Mouse (Mus musculus): ENCODE data around the gene Pard3b. TPM values are rescaled to one million over a fixed set of nuclear protein-coding genes. Genes with fewer than 3 reads are reported as not detected.

The Pard3b gene
- polyA plus RNA-seq, 1 experiment from 2014 or later: 12.3 TPM

- no peak overlapping the region for H3K27ac ChIP-seq (ENCODE audit: low read length)
- no peak for ATAC-seq (ENCODE audit: low read depth)
- no peaks in the 10 kb centered on the region for H3K9me3 ChIP-seq (ENCODE audit: control insufficient read depth, low read length)
- no peaks in the 10 kb centered on the region for H3K27me3 ChIP-seq (ENCODE audit: control insufficient read depth, insufficient read depth, low read depth, low read length)
- H3K4me2 ChIP-seq (ENCODE audit: low read depth, low read length): no peak overlapping the region
- no peak overlapping the region for H3K4me3 ChIP-seq (ENCODE audit: low read length)
- WGBS: 44% methylated on average over 6 of the region's 6 CpGs
- no peak overlapping the region for H3K9ac ChIP-seq (ENCODE audit: low read length)
- H3K36me3 ChIP-seq (ENCODE audit: control insufficient read depth, insufficient read depth, low read length): no peaks in the 10 kb centered on the region
- H3K4me1 ChIP-seq (replicated peaks; ENCODE audit: control insufficient read depth, insufficient read depth, low read length): peaks cover 4% of the 10 kb centered on the region
Observed at GRCm38 (mm10) chr1:62635203-62635602, 996.6 kb downstream of the Pard3b start.

GRCm38 (mm10) chr1:62636906-62637673 lies 998.5 kb downstream of the Pard3b start:
- Histone ChIP-seq H3K4me3 (ENCODE audit: low read length) (no peak overlapping the region), H3K9me3 (ENCODE audit: control insufficient read depth, low read length) (no peaks in the 10 kb centered on the region), H3K36me3 (ENCODE audit: control insufficient read depth, insufficient read depth, low read length) (no peaks in the 10 kb centered on the region), H3K4me1 (replicated peaks; ENCODE audit: control insufficient read depth, insufficient read depth, low read length) (no peaks in the 10 kb centered on the region), H3K27ac (ENCODE audit: low read length) (no peak overlapping the region), H3K4me2 (ENCODE audit: low read depth, low read length) (no peak overlapping the region), H3K27me3 (ENCODE audit: control insufficient read depth, insufficient read depth, low read depth, low read length) (no peaks in the 10 kb centered on the region), H3K9ac (ENCODE audit: low read length) (no peak overlapping the region)
- WGBS: 91% methylated on average over 6 of the region's 6 CpGs
- ATAC-seq (ENCODE audit: low read depth): no peak

- no peaks in the 10 kb centered on the region for H3K27me3 ChIP-seq (ENCODE audit: control insufficient read depth, insufficient read depth, low read depth, low read length)
- WGBS: 89% methylated on average over 11 of the region's 11 CpGs
- ATAC-seq (ENCODE audit: low read depth): no peak
Observed at GRCm38 (mm10) chr1:62639012-62639411, 1000.4 kb downstream of the Pard3b start.

GRCm38 (mm10) chr1:62639440-62639839 lies 1000.8 kb downstream of the Pard3b start:
- Histone ChIP-seq H3K27me3 (ENCODE audit: control insufficient read depth, insufficient read depth, low read depth, low read length) (no peaks in the 10 kb centered on the region), H3K9ac (ENCODE audit: low read length) (no peak overlapping the region), H3K27ac (ENCODE audit: low read length) (no peak overlapping the region), H3K9me3 (ENCODE audit: control insufficient read depth, low read length) (no peaks in the 10 kb centered on the region), H3K36me3 (ENCODE audit: control insufficient read depth, insufficient read depth, low read length) (no peaks in the 10 kb centered on the region), H3K4me2 (ENCODE audit: low read depth, low read length) (no peak overlapping the region), H3K4me1 (replicated peaks; ENCODE audit: control insufficient read depth, insufficient read depth, low read length) (no peaks in the 10 kb centered on the region), H3K4me3 (ENCODE audit: low read length) (no peak overlapping the region)
- no peak for ATAC-seq (ENCODE audit: low read depth)
- 85% methylated on average over 4 of the region's 4 CpGs for WGBS

More at GRCm38 (mm10) chr1:62639012-62639411, 1000.4 kb downstream of the Pard3b start:
- no peak overlapping the region for H3K9ac ChIP-seq (ENCODE audit: low read length)
- H3K4me1 ChIP-seq (replicated peaks; ENCODE audit: control insufficient read depth, insufficient read depth, low read length): no peaks in the 10 kb centered on the region
- no peaks in the 10 kb centered on the region for H3K9me3 ChIP-seq (ENCODE audit: control insufficient read depth, low read length)
- no peaks in the 10 kb centered on the region for H3K36me3 ChIP-seq (ENCODE audit: control insufficient read depth, insufficient read depth, low read length)
- H3K27ac ChIP-seq (ENCODE audit: low read length): no peak overlapping the region
- no peak overlapping the region for H3K4me2 ChIP-seq (ENCODE audit: low read depth, low read length)
- no peak overlapping the region for H3K4me3 ChIP-seq (ENCODE audit: low read length)

- 72% methylated on average over 8 of the region's 8 CpGs for WGBS
- Histone ChIP-seq H3K4me2 (ENCODE audit: low read depth, low read length) (no peak overlapping the region), H3K4me3 (ENCODE audit: low read length) (no peak overlapping the region)
Observed at GRCm38 (mm10) chr1:62644631-62645278, 1006.1 kb downstream of the Pard3b start.

GRCm38 (mm10) chr1:62646812-62647211 lies 1008.2 kb downstream of the Pard3b start:
- no peaks in the 10 kb centered on the region for H3K36me3 ChIP-seq (ENCODE audit: control insufficient read depth, insufficient read depth, low read length)
- no peaks in the 10 kb centered on the region for H3K27me3 ChIP-seq (ENCODE audit: control insufficient read depth, insufficient read depth, low read depth, low read length)
- no peak overlapping the region for H3K4me3 ChIP-seq (ENCODE audit: low read length)
- H3K4me2 ChIP-seq (ENCODE audit: low read depth, low read length): no peak overlapping the region
- H3K9ac ChIP-seq (ENCODE audit: low read length): no peak overlapping the region
- no peak overlapping the region for H3K27ac ChIP-seq (ENCODE audit: low read length)
- no peaks in the 10 kb centered on the region for H3K4me1 ChIP-seq (replicated peaks; ENCODE audit: control insufficient read depth, insufficient read depth, low read length)
- no peak for ATAC-seq (ENCODE audit: low read depth)
- 72% methylated on average over 2 of the region's 2 CpGs for WGBS
- H3K9me3 ChIP-seq (ENCODE audit: control insufficient read depth, low read length): no peaks in the 10 kb centered on the region

More at GRCm38 (mm10) chr1:62644631-62645278, 1006.1 kb downstream of the Pard3b start:
- Histone ChIP-seq H3K36me3 (ENCODE audit: control insufficient read depth, insufficient read depth, low read length) (no peaks in the 10 kb centered on the region), H3K9ac (ENCODE audit: low read length) (no peak overlapping the region), H3K9me3 (ENCODE audit: control insufficient read depth, low read length) (no peaks in the 10 kb centered on the region), H3K27me3 (ENCODE audit: control insufficient read depth, insufficient read depth, low read depth, low read length) (no peaks in the 10 kb centered on the region), H3K27ac (ENCODE audit: low read length) (no peak overlapping the region), H3K4me1 (replicated peaks; ENCODE audit: control insufficient read depth, insufficient read depth, low read length) (no peaks in the 10 kb centered on the region)
- no peak for ATAC-seq (ENCODE audit: low read depth)

- H3K27ac ChIP-seq (ENCODE audit: low read length): no peak overlapping the region
- no peak overlapping the region for H3K9ac ChIP-seq (ENCODE audit: low read length)
- no peak overlapping the region for H3K4me2 ChIP-seq (ENCODE audit: low read depth, low read length)
- no peaks in the 10 kb centered on the region for H3K36me3 ChIP-seq (ENCODE audit: control insufficient read depth, insufficient read depth, low read length)
- no peaks in the 10 kb centered on the region for H3K27me3 ChIP-seq (ENCODE audit: control insufficient read depth, insufficient read depth, low read depth, low read length)
- no peak for ATAC-seq (ENCODE audit: low read depth)
- no peaks in the 10 kb centered on the region for H3K4me1 ChIP-seq (replicated peaks; ENCODE audit: control insufficient read depth, insufficient read depth, low read length)
- WGBS: 43% methylated on average over 6 of the region's 6 CpGs
- H3K4me3 ChIP-seq (ENCODE audit: low read length): no peak overlapping the region
- H3K9me3 ChIP-seq (ENCODE audit: control insufficient read depth, low read length): no peaks in the 10 kb centered on the region
Observed at GRCm38 (mm10) chr1:62648116-62648515, 1009.5 kb downstream of the Pard3b start.

GRCm38 (mm10) chr1:62648591-62648990 lies 1010.0 kb downstream of the Pard3b start:
- H3K9ac ChIP-seq (ENCODE audit: low read length): no peak overlapping the region
- no peaks in the 10 kb centered on the region for H3K27me3 ChIP-seq (ENCODE audit: control insufficient read depth, insufficient read depth, low read depth, low read length)
- no peaks in the 10 kb centered on the region for H3K4me1 ChIP-seq (replicated peaks; ENCODE audit: control insufficient read depth, insufficient read depth, low read length)
- H3K36me3 ChIP-seq (ENCODE audit: control insufficient read depth, insufficient read depth, low read length): no peaks in the 10 kb centered on the region
- 54% methylated on average over 5 of the region's 5 CpGs for WGBS
- no peak overlapping the region for H3K4me2 ChIP-seq (ENCODE audit: low read depth, low read length)
- no peaks in the 10 kb centered on the region for H3K9me3 ChIP-seq (ENCODE audit: control insufficient read depth, low read length)
- no peak overlapping the region for H3K4me3 ChIP-seq (ENCODE audit: low read length)
- no peak for ATAC-seq (ENCODE audit: low read depth)
- H3K27ac ChIP-seq (ENCODE audit: low read length): no peak overlapping the region

- WGBS: 59% methylated on average over 5 of the region's 5 CpGs
- H3K9ac ChIP-seq (ENCODE audit: low read length): no peak overlapping the region
- no peak overlapping the region for H3K4me2 ChIP-seq (ENCODE audit: low read depth, low read length)
- H3K36me3 ChIP-seq (ENCODE audit: control insufficient read depth, insufficient read depth, low read length): no peaks in the 10 kb centered on the region
- no peak overlapping the region for H3K4me3 ChIP-seq (ENCODE audit: low read length)
- no peak for ATAC-seq (ENCODE audit: low read depth)
- no peaks in the 10 kb centered on the region for H3K27me3 ChIP-seq (ENCODE audit: control insufficient read depth, insufficient read depth, low read depth, low read length)
- no peaks in the 10 kb centered on the region for H3K9me3 ChIP-seq (ENCODE audit: control insufficient read depth, low read length)
- no peak overlapping the region for H3K27ac ChIP-seq (ENCODE audit: low read length)
- H3K4me1 ChIP-seq (replicated peaks; ENCODE audit: control insufficient read depth, insufficient read depth, low read length): no peaks in the 10 kb centered on the region
Observed at GRCm38 (mm10) chr1:62650491-62650890, 1011.9 kb downstream of the Pard3b start.

Data from lung, embryonic 16.5 days (tissue).